Mouse (Mus musculus) bone marrow macrophage, adult 2 months (primary cell): ENCODE results near the gene Ehbp1.

ENCODE experiments used
- CTCF ChIP-seq: IDR thresholded peaks from 2 replicates; pipeline ENCODE4 v1.5.1; 2012; ENCODE audit warnings: low read depth, mild to moderate bottlenecking, low read length, moderate library complexity
- POLR2A ChIP-seq: IDR thresholded peaks from 2 replicates; pipeline ENCODE4 v1.6.1; 2012; ENCODE audit warnings: mild to moderate bottlenecking, low read depth, low read length, borderline replicate concordance

DNA sequence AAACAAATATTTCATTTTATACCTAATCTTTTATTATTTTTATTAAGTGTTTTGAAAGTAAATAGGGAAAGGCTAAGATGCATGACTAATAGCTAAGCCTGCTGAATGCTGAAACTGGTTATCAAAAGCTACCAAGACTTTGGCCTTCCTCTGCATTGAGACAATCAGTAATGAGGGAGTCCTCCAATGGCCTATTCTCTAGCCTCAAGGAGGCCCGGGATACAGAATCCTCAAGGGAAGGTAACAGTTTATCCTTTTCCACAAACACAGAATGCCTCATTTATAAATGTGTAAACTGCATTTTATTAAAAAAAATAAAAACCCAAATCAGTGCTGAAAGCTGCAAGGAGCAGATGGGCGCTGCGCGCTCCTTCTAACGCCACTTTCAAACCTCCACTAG is 284.6 kb downstream of the Ehbp1 start:
- no peak for TF ChIP-seq POLR2A
- TF ChIP-seq CTCF = no peak
